Mouse (Mus musculus): ENCODE measurements at regions not wholly inside any gene's neighbourhood (a gene's known extent, or its start where the extent isn't known, plus 50 kb on each side); places are given as distances from the start of the nearest gene placed in this dataset.

DNA sequence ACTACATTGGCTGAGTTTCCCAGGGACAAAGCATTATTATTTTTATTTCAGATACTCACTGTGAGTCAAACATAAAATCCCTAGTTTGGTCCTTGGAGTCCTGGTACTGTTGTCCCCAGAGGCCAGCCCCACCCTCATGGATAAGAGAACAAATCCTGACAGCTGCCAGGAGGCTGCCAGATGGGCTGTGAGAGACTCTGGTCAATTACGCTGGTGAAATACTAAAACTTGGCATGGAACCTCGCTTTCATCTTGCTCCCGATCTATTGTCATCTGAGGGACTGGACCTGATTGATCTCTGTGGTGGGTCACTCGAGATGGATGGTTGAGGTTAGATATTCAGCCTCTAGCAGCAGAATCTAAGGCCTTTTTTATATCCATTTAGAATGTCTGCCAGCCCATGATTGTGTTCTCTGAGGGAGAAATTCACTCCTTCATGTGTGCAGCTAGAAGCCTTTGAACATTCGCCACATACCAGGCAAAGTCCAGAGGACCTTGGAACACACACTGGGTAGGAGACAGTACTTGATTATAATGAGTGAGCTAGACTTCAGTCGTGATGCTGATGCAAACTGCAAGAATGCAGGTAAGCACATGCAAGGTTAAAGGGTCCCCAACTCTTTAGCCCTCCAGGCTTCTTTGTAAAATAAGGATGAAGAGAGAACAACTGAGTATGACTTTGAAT is 95.4 kb upstream of the Sox11 start:
- H3K36me3 ChIP-seq, result no peaks in the 10 kb centered on the region
- H3K4me2 ChIP-seq (replicated peaks), result no peak overlapping the region
- H3K4me3 ChIP-seq, result no peak overlapping the region
- H3K27me3 ChIP-seq, result no peaks in the 10 kb centered on the region
- H3K9me3 ChIP-seq, result no peaks in the 10 kb centered on the region
- H3K27ac ChIP-seq, result no peak overlapping the region
- no peak for ATAC-seq (ENCODE audit: low FRiP score, low read depth)
- WGBS, result 36% methylated on average over 6 of the region's 6 CpGs
- H3K4me1 ChIP-seq, result no peaks in the 10 kb centered on the region; the same call in 1 of the 2 replicates
- no peak overlapping the region for H3K9ac ChIP-seq

- Histone ChIP-seq H3K36me3 (no peaks in the 10 kb centered on the region), H3K27ac (no peak overlapping the region), H3K4me2 (replicated peaks) (no peak overlapping the region), H3K4me1 (peaks cover 5% of the 10 kb centered on the region; the same call in 1 of the 2 replicates), H3K27me3 (no peaks in the 10 kb centered on the region), H3K9me3 (0 out of 2 replicates have a peak, but pooled peaks cover 4% of the 10 kb centered on the region), H3K4me3 (no peak overlapping the region), H3K9ac (no peak overlapping the region)
- ATAC-seq (ENCODE audit: low FRiP score, low read depth), result no peak
- WGBS, result 80% methylated on average over 2 of the region's 2 CpGs
Observed at GRCm38 (mm10) chr12:27431338-27431737, 89.0 kb upstream of the Sox11 start.

DNA sequence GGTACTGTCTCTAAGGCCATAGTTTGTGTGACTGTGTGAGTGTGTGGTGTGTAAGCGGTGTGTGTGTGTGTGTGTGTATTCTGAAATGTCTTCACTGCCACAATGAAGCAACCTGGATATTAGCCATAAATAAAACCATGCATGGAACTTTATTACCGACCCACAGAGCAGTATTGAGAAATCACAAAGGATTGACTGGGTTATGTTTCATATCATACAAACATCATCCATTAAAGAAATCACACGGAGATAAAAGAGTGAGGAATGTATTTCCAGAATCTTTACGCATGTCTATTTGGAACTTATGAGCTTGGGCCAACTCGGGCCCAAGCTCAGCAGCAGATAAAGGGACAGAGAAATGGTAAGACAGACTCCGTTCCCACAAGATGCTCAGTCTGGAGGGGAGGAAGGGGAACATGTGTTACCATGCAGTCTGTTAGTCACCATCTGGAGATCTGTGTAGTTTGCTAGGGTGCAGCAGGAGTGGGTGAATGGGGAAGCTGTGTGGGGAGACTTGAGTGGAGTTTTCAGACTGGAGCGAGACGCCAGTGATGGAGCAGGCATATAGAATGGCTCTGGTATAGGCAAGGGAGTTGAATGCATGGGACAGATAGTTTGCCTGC is 75.1 kb upstream of the Sox11 start:
- no peak for ATAC-seq (ENCODE audit: low FRiP score, low read depth)
- Histone ChIP-seq H3K9ac (no peak overlapping the region), H3K27me3 (no peaks in the 10 kb centered on the region), H3K4me2 (replicated peaks) (no peak overlapping the region), H3K36me3 (no peaks in the 10 kb centered on the region), H3K9me3 (no peaks in the 10 kb centered on the region), H3K4me3 (no peak overlapping the region), H3K4me1 (no peaks in the 10 kb centered on the region), H3K27ac (no peak overlapping the region)
- 71% methylated on average over 8 of the region's 8 CpGs for WGBS

DNA sequence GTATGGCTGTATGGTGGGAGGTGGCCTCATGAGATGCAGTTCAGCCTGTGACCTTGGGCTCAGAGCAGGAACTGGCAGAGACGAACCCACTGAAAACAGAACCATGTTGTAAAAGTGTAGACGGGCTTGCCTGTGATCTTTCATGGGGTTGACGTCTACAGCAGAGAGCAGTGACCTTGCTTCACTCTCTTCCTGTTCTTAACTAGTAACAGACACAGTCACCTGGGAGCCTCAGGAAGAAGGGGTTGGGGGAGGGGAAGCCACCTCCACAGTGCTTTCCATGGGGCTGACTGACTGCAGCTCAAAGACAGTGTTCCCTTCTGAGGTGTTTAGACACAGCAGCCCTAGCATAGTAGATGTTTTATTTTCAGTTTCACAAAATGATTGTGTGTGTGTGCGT is 68.2 kb upstream of the Sox11 start:
- H3K27me3 ChIP-seq, result no peaks in the 10 kb centered on the region
- WGBS, result 14% methylated on average over 4 of the region's 4 CpGs
- no peaks in the 10 kb centered on the region for H3K9me3 ChIP-seq
- no peak overlapping the region for H3K4me2 ChIP-seq (replicated peaks)
- H3K27ac ChIP-seq, result no peak overlapping the region
- H3K4me1 ChIP-seq, result peaks cover 13% of the 10 kb centered on the region
- no peak overlapping the region for H3K4me3 ChIP-seq
- no peak for ATAC-seq (ENCODE audit: low FRiP score, low read depth)
- H3K36me3 ChIP-seq, result no peaks in the 10 kb centered on the region
- no peak overlapping the region for H3K9ac ChIP-seq

DNA sequence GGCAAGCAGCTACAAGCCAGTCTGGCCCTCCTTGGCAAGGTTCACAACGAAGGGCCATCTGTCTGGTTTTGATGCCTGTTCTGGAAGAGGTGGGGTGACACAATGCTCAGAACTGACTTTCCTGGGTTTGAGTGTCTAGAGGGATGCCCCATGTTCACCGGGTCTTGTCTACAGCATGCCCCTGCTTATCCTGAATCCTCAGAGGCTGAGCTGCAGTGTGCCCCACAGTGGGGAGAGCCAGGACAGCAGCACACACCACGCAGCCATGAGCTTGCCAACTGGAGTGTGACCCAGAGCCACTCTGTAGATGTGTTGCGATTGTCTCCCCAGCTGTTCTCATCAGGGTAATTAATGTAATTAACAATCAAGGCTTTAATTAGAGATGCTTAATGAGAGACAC is 66.1 kb upstream of the Sox11 start:
- H3K36me3 ChIP-seq, result no peaks in the 10 kb centered on the region
- H3K4me2 ChIP-seq (replicated peaks), result no peak overlapping the region
- no peaks in the 10 kb centered on the region for H3K9me3 ChIP-seq
- no peak for ATAC-seq (ENCODE audit: low FRiP score, low read depth)
- 65% methylated on average over 4 of the region's 4 CpGs for WGBS
- no peak overlapping the region for H3K27ac ChIP-seq
- H3K4me1 ChIP-seq, result peaks cover 13% of the 10 kb centered on the region
- no peaks in the 10 kb centered on the region for H3K27me3 ChIP-seq
- no peak overlapping the region for H3K9ac ChIP-seq
- H3K4me3 ChIP-seq, result no peak overlapping the region

DNA sequence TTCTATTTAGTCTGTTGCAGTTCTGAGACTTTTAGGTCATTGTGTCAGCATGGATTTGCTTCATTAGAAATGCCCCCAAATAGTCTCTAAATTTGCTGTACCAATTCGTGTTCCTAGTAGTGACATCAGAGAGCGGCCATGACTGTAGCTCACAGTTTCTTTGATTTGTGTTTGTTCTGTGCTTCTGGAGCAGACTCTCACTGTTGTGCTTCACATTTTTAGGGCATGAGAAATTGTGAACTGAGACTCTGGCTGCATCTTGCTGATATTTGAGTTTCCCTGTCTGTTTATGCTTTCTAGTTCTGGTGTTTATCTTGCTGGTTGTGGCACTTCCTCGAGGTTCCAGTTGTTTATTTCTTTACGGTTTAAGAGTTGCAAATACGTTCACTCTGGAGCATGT is 57.0 kb upstream of the Sox11 start:
- ATAC-seq (ENCODE audit: low FRiP score, low read depth), result no peak
- Histone ChIP-seq H3K36me3 (no peaks in the 10 kb centered on the region), H3K4me2 (replicated peaks) (no peak overlapping the region), H3K9ac (no peak overlapping the region), H3K9me3 (no peaks in the 10 kb centered on the region), H3K4me1 (no peaks in the 10 kb centered on the region), H3K4me3 (no peak overlapping the region), H3K27me3 (no peaks in the 10 kb centered on the region), H3K27ac (no peak overlapping the region)
- 68% methylated on average over 5 of the region's 5 CpGs for WGBS

Measured in limb, embryonic 13.5 days (tissue).